Mouse (Mus musculus) embryonic facial prominence, embryonic 11.5 days (tissue): Measurements from ENCODE around the gene H2afy2. TPM values are rescaled to one million over a fixed set of nuclear protein-coding genes. Genes with fewer than 3 reads are reported as not detected.

Experiments
- microRNA-seq: library from miRNA; unstranded; fragments of <30 nt; microRNA quantifications from one replicate; pipeline ENCODE4, GENCODE M21; 2016; ENCODE audit warnings: borderline number of aligned reads
- polyA plus RNA-seq: library from polyadenylated mRNA; unstranded; fragments of >200 nt; fragmentation: Nextera tagmentation; extraction: Ambion mirVana; gene quantifications from 2 replicates; pipeline ENCODE4 v1.2.1, GENCODE M21; 2014

Gene H2afy2
- polyA plus RNA-seq, 1 experiment from 2014 or later, result 335 TPM

Small RNAs within 50 kb of the gene (microRNA-seq; reads per million reads assigned to microRNA genes)
- not detected for gene Mir5108

Other genes with a start within 250 kb of the H2afy2 start
- gene Npffr1, start 188.7 kb downstream of the H2afy2 start, polyA plus RNA-seq, result 0.06 and 0.11 TPM in 2 replicates
- 312 and 320 TPM in 2 replicates for gene Ppa1, start 135.6 kb downstream of the H2afy2 start, polyA plus RNA-seq
- gene Sar1a, start 103.8 kb downstream of the H2afy2 start, polyA plus RNA-seq, result 273 and 274 TPM in 2 replicates
- gene Tysnd1, start 88.6 kb downstream of the H2afy2 start, polyA plus RNA-seq, result 30.7 and 36.6 TPM in 2 replicates
- gene Aifm2, start 68.9 kb downstream of the H2afy2 start, polyA plus RNA-seq, result 8.2 and 8.6 TPM in 2 replicates
- gene Col13a1, start 195.0 kb upstream of the H2afy2 start, polyA plus RNA-seq, result 4.3 and 4.6 TPM in 2 replicates